Mouse (Mus musculus) retina, adult 2 months (tissue): ENCODE results near the gene Fam167b.

Source experiments
- DNase-seq: peaks from one replicate; pipeline ENCODE4 v3.0.0-alpha.2; 2012; ENCODE audit warnings: low read depth, low spot score

The Fam167b gene

DNA sequence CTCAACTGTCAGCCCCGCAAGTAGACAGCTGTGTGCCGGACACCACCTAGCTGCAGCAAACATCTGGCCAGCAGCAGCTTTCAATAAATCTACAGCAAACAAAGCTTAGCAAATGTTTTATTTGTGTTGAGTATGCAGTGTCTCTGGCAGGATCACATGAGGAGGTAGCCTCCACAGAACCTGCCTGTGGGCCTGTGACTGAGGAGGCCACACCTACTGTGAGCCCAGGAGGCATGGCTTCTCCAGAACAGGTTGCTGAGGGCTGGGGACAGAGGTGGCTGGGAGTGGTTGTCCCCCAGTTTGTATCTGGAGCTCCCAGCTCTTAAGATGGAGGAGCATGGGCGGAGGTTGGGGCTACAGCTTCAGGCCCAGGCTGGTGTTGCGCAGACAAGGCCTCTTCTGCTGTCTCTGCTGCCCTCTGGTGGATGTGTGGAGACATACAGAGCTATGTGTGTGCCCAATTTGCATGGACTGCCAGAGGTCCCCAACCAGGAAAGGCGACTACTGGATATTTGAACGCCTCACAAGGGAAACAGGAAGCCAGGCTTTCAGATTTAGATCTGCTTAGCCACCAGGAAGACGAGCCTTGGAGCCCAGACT is 30.2 kb upstream of the Fam167b start:
- peak; percentile 63 for DNase-seq

DNA sequence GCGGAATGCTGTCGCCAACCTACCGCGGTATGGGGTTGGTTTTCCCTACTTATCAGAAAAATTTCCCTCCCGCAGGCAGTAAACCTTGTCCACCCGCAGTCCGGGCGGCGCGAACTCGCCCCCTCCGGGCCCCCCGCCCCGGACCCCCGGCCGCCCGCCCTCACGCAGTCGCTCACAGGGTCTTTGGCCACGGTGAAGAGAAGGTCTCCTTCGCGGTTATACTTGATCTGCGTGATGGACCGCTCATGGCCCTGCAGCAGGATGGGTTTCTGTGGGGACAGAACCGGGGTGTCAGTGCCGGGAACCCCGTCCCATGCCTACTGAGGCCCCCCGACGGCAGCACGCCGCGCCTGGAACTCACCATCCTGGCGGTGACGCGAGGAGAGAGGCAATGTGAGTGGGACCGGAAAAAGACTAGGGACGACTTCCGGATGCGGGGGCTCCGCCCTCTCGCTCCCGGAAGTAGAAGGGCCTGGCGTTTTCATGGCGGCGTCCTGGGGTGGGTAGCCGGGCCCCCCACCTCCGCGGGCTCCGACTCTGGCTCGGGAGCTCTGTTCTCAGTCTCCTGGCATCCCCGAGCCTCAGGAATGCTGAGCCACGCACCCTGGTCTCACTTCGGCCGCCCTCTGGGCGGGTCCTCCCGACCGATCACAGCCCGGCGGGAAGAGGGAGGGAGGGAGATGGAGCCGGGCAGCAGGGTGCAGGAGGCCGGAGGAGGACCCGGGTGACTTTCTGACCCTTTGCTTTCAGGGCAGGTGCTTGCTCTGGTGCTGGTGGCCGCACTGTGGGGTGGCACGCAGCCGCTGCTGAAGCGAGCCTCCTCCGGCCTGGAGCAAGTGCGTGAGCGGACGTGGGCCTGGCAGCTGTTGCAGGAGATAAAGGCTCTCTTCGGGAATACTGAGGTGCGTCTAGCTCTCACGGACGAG is 22.1 kb upstream of the Fam167b start, which contains the start of the genes Eif3i and Tmem234:
Eif3i (minus strand) TSS at position 416 of the 926 bp plus-strand sequence.
Tmem234 (plus strand) TSS at position 436 of the 926 bp plus-strand sequence.
- peak; percentile 61 for DNase-seq

DNA sequence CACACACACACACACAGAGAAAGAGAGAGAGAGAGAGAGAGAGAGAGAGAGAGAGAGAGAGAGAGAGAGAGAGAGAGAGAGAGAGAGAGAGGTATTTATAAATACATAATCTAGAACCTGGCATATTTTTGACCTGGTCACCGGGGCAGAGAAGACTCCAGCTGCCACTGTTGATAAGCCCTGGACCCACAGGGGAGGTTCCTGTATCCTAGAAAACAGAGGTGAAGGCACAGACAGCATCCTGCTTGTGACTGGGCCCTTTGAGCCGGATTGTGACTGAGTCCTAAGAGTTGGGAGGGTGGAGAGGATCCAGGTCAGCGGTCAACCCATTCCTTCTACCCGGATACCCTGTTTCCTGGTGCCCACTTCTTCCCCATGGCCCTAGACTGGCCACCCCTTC is 10.5 kb upstream of the Fam167b start:
- DNase-seq = no peak

DNA sequence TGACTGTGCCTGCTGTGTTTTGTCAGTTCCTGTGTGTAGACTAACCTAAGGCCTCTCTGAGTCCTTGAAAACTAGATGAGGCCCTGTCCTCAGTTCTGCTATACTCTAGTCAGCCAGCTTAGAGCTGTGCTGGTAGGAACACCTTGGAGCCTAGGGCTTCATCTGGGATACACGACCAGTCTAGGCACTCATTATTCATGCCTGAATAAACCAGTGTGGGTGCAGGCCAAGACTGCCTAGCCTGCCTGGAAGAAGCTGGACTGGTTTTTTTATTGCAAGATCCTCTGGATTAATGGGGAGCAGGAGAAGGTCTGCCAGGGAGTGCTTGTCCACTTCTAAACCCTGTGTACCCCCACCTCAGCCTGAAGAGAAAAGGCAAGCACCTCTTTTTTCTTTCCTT is 8.6 kb upstream of the Fam167b start:
- no peak for DNase-seq

DNA sequence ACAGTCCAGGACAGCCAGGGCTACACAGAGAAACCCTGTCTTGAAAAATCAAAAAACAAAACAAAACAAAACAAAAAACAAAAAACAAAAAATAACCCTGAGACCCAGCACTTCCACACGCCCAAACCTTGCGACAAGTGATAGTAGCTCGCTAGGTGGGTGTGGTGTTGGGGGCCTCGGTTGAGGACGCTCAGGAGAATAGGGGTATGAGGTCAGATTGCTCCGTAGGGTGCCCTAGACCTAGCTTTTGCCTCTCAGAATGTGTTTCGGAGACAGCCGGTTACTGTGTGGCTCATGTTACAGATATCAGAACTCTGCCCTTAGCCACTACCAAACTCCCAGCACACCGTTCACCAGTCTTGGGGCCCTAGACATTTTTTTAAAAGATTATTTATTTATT is 7.4 kb upstream of the Fam167b start:
- no peak for DNase-seq

DNA sequence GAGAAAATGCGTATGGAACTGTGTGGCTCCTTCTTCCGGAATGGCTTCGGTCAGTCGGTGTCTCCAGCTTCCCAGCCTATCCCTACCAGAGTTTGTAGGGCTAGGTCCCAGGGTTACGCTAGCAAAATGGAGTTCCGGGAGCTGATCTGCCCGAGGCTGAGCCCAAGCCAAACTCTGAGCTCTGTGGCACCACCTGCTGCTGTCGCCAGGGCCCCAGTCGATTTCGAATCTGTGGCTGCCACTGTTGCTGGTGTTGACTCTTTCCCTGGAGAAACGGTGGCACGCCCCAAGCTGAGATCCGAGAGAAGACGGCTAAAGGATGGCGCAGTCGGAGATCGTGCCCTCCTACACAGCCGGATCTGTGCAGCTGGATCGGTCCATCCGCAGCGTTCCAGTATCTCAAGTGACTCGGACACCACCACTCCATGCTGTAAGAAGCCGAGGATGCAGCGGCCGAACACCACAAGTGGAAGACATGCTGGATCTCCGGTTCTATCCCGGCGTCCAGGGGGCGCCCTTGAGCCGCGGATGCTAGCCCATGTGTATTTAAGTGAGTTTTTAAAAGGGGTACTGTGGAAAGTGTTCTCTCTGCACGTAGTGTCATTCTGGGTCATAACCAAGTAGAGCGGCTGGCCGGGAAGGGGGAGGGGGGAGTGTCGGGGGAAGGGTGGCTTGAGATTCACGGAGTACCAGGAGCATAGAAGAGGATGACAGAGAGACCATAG is 6.7 kb upstream of the Fam167b start:
- no peak for DNase-seq

DNA sequence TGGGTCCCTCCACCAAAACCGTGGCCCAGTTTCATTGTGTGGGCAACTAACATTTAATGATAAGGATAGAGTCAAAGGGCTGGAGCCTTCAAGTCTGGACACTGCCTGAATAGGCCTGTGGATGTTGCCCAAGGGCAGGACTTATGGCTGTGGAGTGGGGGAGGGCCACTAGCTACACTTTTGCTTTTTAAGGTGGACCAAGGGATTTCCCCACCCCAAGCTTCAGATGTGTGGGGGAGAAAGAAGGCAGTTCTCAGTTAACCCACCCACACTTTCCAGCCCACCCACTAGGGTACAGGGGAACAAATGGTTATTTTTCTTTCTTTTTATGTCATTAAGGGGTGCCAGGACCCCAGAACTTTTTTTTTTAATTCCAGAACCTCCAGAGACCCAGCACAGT is 6.0 kb upstream of the Fam167b start:
- no peak for DNase-seq

DNA sequence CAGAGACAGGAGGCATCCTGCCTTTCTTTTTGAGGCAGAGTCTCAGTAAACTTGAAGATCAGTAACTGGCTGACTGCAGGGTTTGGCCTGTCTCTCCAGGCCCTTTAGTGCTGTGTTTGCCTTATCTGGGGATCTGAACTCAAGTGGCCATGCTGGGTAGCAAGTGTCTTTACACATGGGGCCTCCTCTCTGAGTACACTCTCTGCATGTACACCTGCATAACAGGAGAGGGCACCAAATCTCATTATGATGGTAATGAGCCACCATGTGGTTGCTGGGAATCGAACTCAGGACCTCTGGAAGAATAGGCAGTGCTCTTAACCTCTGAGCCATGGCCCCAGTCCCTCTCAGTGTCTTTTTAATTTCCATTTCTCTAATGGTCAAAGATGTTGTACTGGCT is 3.9 kb upstream of the Fam167b start:
- DNase-seq = no peak

DNA sequence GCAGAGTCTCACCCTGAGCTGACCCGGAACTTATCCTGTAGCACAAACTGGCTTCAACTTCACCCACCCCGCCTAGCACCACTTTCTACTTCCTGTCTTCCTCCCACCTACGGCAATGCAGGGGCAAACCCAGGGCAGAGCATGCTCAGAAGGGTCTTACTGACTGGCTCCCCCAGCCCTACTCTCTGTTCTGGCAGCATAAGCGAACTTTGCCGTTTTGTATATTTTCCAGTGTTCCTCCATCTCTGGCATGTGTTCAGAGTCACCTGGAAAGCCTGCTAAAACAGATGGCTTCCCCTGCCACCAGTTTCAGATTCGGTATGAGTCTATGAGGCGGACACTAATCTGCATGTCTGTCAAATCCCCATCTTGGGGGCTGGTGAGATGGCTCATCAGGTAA is 2.0 kb upstream of the Fam167b start:
- no peak for DNase-seq

DNA sequence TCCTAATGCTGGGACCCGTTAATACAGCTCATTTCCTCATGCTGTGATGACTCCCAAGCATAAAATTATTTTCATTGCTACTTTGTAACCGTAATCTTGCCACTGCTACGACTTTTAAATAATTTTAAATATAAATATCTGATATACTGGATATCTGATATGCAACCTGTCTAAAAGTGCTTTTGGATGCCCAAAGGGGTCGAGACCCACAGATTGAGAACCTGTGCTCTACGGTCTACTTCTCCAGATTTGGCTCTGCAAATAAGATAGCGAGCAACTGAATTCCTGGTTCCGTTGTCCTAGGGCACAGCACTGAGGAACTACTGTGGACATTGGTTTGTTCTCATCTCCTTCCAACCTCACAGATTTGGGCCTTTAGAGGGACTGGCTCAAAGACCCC is 661 bp downstream of the Fam167b start:
- no peak for DNase-seq

DNA sequence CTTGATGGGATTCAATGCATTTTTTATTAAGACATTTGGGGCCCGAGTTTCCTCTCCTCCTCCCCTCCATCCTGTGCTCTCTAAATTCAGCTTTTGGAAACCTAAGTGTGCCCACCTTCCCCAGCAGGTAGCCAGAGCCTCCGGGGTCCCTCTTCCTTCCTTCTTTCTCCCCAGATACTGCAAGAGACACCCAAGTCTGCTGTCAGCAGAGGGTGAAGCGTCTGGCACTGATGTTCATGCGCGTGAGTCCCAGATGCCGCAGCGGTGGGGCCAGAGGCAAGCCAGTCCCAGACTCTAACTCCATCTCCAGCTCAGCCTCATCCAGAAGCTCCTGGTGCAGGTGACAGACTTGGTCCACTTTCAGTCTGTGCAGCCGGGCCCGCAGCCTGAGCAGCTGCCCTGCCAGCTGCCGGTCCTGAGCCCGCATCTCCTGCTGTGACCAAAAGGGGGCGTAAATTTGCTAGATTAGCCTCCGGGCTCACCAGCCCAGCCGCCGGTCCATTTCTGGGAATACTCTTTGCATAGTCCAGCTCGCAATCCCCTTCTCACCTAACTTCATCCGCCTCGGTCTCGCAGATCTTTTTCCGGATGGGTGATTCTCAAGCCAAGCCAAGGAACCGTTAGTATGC is 1.4 kb downstream of the Fam167b start:
- DNase-seq = no peak

DNA sequence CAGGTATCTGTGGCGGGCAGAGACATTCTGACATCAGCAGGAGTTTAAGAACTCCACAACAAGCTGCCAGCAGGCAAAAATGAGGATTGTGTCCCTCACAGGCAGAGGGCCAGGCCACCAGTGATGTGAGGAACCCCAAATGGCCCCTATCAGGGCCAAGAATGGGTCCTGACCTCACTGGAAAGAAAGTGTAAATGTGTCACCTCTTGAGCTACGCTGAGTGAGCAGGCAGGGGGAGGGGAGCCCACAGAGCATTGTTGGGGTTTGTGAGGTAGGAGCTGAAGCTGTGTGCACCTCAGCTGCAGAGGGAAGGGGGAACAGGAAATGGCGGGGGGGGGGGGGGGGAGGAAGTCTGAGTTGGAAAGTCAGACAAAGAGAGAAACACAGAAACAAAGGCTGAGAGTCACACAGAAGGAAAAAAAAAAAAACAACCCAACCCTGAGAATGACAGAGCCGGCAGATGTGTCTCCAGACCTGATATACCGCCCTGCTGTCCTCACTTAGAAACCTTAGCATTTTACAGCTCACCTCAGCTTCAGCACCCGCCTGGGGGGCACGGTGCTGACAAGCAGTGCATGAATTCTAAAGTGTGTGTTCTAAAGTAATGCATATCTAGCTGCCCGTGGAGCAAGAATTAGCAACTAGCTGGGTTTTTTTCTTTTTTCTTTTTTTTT is 3.0 kb downstream of the Fam167b start:
- no peak for DNase-seq

DNA sequence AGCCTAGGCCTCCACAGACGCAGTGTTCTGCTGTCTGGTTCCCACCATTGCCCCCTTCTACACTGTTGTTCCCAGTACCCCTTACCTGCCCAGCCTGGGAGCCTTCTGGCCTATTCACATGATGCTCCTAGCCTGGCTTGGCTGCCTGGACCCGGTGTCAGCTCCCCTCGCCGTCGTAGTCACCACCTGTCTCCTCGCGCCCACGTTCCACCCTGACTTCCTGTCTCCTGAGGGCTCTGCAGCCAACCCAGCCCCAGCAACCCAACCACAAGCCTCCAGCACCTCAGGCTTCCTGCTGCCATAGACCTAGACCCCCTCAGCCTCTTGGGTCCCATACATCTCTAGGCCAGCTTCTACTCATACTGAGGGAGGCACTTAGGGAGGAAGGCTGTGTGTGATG is 4.9 kb downstream of the Fam167b start, which contains the start of gene Lck:
Lck (minus strand) TSS at position 212 of the 400 bp plus-strand sequence.
- no peak for DNase-seq

DNA sequence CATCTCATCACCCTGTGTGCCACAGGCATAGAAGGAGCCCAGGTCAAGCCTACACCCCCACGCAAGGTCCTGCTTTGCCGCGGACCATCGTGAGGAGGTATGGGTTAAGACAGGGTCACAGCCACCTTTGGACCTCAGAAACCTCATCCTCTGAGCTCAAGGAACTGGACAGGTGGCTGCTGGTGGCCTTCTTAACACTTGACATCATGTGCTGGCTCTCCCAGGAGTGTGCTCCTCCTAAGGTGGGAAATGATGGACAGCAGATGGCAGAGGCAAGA is 5.3 kb downstream of the Fam167b start:
- no peak for DNase-seq

DNA sequence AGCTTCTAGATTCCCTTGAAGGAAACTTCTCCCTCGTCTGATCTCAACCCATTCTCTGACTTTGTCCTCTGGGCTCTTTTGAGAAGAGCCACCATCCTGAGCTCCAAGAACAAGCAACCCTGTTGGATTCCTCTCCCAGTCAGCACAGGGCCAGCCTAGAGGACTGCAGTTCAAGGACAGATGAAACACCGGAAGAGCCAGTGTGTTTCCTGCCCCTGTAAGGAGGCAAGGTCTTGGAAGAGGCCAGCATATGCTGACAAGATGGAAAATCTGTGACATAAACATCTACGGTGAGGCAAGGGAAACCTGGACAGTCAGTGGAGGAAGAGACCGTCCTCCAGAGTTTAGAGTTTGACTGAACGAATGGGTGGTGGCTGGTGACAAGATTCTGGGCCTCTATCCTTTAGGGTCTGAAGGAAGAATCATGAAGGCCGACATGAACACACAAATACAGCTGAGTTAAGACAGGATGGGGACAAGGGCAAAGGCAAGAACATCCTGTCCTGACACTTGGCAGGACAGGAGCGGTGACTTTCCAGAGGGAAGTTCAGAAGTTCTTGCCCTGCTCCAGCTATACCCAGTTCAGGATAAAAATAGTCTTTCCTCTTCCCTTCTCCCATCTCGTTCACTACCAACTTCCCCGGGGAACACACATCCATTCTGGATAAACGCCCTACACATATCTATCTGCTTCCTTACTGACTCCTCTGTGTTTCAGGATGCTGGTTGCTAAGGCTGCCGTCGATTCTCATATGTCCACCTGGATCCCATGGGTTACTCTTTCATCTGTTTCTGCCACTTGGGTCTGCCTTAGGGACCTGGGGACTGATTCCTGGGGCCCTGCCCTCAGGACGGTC is 5.9 kb downstream of the Fam167b start:
- no peak for DNase-seq

DNA sequence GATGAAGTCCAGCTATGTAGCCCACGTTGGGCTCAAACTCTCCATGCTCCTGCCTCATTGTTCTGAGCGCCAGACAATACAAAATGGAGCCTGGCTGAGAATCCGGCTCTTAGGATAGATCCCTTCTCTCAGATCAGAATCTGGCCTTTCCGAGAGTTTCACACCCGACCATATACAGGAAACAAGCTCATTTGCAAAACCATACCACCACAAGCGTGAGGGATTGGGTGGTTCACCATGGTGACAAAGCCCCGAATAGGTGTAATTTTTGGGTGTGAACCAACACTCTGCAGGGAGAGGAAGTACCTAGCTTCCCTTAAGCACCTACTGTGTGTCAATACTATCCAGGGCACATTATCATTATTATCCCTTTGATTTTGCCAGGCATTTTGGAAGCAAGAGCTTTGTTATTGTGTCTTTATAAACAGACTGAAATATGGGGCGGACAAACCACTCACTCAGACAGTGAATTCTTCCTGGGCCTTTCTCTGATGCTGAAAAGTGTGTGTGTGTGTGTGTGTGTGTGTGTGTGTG is 6.7 kb downstream of the Fam167b start:
- DNase-seq = no peak

DNA sequence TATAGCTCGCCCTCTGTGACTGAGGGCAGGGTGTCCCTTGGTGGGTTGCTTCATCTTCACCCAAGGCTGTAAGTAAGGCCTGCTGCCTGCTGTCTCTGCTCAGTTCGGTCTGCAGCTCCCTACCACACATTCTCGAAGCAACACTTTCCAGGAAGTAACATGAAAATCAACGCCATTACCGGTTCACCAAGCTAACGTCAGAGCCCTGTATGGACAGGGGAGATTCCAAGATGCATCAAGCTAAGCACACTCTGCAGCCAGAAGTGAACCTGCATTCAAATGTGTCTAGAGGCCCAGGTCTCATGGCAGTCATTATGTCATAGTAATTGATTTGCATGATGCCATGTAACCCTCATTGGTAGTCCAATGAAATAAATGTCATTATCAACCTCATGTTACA is 8.3 kb downstream of the Fam167b start:
- no peak for DNase-seq

DNA sequence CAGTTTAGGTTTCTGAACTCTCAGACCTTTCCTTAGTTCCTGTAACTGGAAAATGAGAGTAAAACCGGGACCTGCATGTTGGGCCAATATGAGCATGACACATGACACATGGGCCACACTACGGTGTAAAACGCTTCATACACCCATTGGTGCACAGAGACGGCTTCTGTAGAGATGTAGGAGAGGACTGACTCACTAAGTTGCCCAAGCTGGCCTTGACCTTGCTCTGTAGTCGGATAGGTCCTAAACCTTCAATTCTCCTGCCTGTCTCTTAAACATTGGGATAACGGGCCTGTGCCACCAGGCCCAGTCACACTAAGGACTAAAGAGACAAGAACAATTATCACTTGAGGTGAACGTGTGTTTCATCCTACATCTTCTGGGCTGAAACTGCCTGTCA is 10.0 kb downstream of the Fam167b start:
- DNase-seq = no peak

DNA sequence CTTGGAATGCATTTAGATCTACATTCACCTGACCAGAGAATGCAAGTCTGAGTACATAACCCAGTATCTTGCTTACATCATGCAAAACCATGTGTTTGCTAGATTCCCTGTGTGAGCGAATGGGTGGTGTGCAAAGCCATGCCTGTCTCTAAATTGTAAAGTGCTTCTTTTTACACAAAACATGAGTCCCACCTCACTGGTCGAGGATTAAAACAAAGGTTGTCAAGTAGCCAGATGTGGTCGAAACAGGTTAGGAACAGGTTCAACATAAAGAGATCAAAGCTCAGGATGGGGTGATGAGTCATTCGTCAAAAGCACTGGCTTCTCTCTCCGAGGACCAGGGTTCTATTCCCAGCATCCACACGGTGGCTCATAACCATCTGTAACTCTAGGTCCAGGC is 13.2 kb downstream of the Fam167b start:
- no peak for DNase-seq

DNA sequence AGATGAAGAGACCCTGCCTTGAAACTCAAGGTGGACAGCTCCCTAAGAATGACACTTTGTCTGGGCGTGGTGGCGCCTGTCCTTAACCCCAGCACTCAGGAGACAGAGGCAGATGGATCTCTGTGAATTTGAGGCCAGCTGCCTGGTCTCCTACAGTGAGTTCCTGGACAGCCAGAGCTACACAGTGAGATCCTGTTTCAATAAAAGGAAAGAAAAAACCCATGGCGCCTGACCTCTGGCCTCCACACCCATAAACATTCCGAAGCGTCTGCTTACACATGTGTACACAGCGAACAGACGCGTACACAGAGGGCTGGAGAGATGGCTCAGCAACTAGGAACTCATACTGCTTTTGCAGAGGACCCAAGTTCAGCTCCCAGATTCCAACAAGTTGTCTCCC is 14.6 kb downstream of the Fam167b start:
- no peak for DNase-seq
